Mouse (Mus musculus) forebrain, embryonic 14.5 days (tissue): Measurements from ENCODE around the gene Rasa4. TPM values are rescaled to one million over a fixed set of nuclear protein-coding genes. Genes with fewer than 3 reads are reported as not detected.

Experiments used
- ATAC-seq: fragments of 200-750 bp; cut with Nextera tagmentation; 2 replicates; pipeline ENCODE4 v1.8.0; 2017; ENCODE audit warnings: mild to moderate bottlenecking, moderate library complexity
- DNase-seq: peaks from one replicate; pipeline ENCODE4 v3.0.0-alpha.2; 2015; ENCODE audit warnings: low spot score
- H3K27ac ChIP-seq: fragments of 300-500 bp; sonication (generic); 2 replicates; pipeline ENCODE4 v1.5.1; 2014; ENCODE audit warnings: low read depth, mild to moderate bottlenecking, control low read depth, low read length, moderate library complexity
- H3K27me3 ChIP-seq: fragments of 300-500 bp; sonication (generic); replicated peaks from 2 replicates; pipeline ENCODE4 v1.6.1; 2014; ENCODE audit warnings: low read length, control low read depth, mixed read lengths; ENCODE audit not compliant: control insufficient read depth, insufficient read depth
- H3K36me3 ChIP-seq: fragments of 300-500 bp; sonication (generic); 2 replicates; pipeline ENCODE4 v1.6.1; 2014; ENCODE audit warnings: low read length, control low read depth; ENCODE audit not compliant: control insufficient read depth, insufficient read depth
- H3K4me1 ChIP-seq: fragments of 300-500 bp; sonication (generic); 2 replicates; pipeline ENCODE4 v1.6.1; 2014; ENCODE audit warnings: antibody characterized with exemption, low read length, control low read depth; ENCODE audit not compliant: control insufficient read depth, insufficient read depth
- H3K4me2 ChIP-seq: fragments of 300-500 bp; sonication (generic); 2 replicates; pipeline ENCODE4 v1.6.1; 2014; ENCODE audit warnings: mild to moderate bottlenecking, control low read depth, low read length
- H3K4me3 ChIP-seq: fragments of 300-500 bp; sonication (generic); 2 replicates; pipeline ENCODE4 v1.5.1; 2014; ENCODE audit warnings: low read depth, low read length, control low read depth
- H3K9ac ChIP-seq: fragments of 300-500 bp; sonication (generic); 2 replicates; pipeline ENCODE4 v1.6.1; 2014; ENCODE audit warnings: mild to moderate bottlenecking, low read length, control low read depth, moderate library complexity
- H3K9me3 ChIP-seq: fragments of 300-500 bp; sonication (generic); replicated peaks from 2 replicates; pipeline ENCODE4 v1.6.1; 2016; ENCODE audit warnings: low read length, control low read depth, mixed read lengths; ENCODE audit not compliant: control insufficient read depth
- WGBS: fragments of 180-500 bp; shearing (Covaris S2); extraction: QIAGEN DNeasy Blood & Tissue Kit; methylation state at CpG from one replicate; pipeline ENCODE4 v1.1.7; 2014; 5-methylcytosine and 5-hydroxymethylcytosine counted together
- polyA plus RNA-seq: library from polyadenylated mRNA; unstranded; fragments of >200 nt; fragmentation: Nextera tagmentation; extraction: Ambion mirVana; gene quantifications from 2 replicates; pipeline ENCODE4 v1.2.1, GENCODE M21; 2014

Rasa4 gene
- polyA plus RNA-seq = 4.9 and 6.7 TPM in 2 replicates

- no peaks in the 10 kb centered on the region for H3K27me3 ChIP-seq
- H3K4me1 ChIP-seq = peaks cover 7% of the 10 kb centered on the region; the same call in 1 of the 2 replicates
- peak within 1 kb of the TSS; percentile 89 for H3K4me2 ChIP-seq
- peak; percentile 99 for DNase-seq
- H3K36me3 ChIP-seq = no peaks in the 10 kb centered on the region
- H3K9ac ChIP-seq = peak within 1 kb of the TSS; percentile 55
- ATAC-seq = peak; percentile 99
- WGBS = 0% methylated on average over 27 of the region's 28 CpGs
- H3K9me3 ChIP-seq = no peaks in the 10 kb centered on the region
- H3K4me3 ChIP-seq = peak within 1 kb of the TSS; percentile 50
- no peak within 1 kb of the TSS for H3K27ac ChIP-seq
Measured at GRCm38 (mm10) chr5:136083669-136084107, at the start of gene Rasa4. Gene Rasa4, plus strand, starts transcription at chr5:136083916.

- Histone ChIP-seq H3K9ac (no peak overlapping the region), H3K36me3 (peaks cover 28% of the 10 kb centered on the region), H3K4me2 (no peak overlapping the region), H3K9me3 (no peaks in the 10 kb centered on the region), H3K4me1 (no peaks in the 10 kb centered on the region), H3K4me3 (no peak overlapping the region), H3K27me3 (no peaks in the 10 kb centered on the region), H3K27ac (no peak overlapping the region)
- DNase-seq (no peak), ATAC-seq (no peak)
- 83% methylated on average over 4 of the region's 4 CpGs for WGBS
Measured at GRCm38 (mm10) chr5:136034868-136035267, 48.8 kb upstream of the Rasa4 start.

DNA sequence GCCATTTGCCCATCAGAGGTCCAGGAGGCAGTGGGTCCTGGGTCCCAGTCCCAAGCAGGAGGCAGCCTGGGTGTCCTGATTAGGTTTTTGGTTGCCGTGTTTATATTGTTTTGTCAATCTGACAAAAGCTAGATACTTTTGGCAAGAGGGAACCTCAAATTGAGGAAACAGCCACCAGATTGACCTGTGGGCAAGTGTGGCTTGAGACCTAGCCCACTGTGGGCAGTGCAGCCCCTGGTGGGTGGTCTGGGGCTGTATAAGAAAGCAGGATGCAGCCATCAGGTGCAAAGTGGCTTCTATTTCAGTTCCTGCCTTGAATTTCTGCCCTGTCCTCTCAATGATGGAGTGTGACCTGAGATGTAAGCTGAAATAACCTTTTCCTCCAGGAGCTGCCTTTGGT, 48.4 kb upstream of the Rasa4 start:
- Histone ChIP-seq H3K36me3 (peaks cover 24% of the 10 kb centered on the region), H3K27me3 (no peaks in the 10 kb centered on the region), H3K9ac (no peak overlapping the region), H3K9me3 (no peaks in the 10 kb centered on the region), H3K27ac (no peak overlapping the region), H3K4me1 (no peaks in the 10 kb centered on the region), H3K4me3 (no peak overlapping the region), H3K4me2 (no peak overlapping the region)
- no peak for ATAC-seq
- no peak for DNase-seq
- WGBS = 87% methylated on average over 1 of the region's 1 CpGs

DNA sequence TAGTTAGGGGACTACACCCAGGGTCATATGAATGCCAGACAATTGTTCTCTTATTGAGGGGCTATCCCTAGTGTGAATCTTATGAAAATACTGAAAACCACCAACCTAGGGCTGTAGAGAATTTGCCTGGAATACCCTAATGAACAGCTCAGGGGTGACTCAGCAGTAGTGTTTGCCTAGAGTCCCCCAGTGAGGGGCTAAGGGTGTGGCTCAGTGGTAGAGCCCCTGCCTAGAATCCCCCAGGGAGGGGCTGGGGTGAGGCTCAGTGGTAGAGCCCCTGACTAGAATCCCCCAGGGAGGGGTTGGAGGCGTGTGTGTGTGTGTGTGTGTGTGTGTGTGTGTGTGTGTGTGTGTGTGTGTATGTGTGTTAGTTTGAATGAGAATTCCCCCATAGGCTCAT, 47.0 kb upstream of the Rasa4 start:
- Histone ChIP-seq H3K9me3 (no peaks in the 10 kb centered on the region), H3K4me1 (no peaks in the 10 kb centered on the region), H3K36me3 (peaks cover 11% of the 10 kb centered on the region), H3K27ac (no peak overlapping the region), H3K4me3 (no peak overlapping the region), H3K27me3 (no peaks in the 10 kb centered on the region), H3K9ac (no peak overlapping the region), H3K4me2 (no peak overlapping the region)
- 86% methylated on average over 1 of the region's 1 CpGs for WGBS
- ATAC-seq = no peak
- DNase-seq = no peak

- DNase-seq (no peak), ATAC-seq (no peak)
- H3K4me2 ChIP-seq = no peak within 1 kb of the TSS
- H3K9me3 ChIP-seq = no peaks in the 10 kb centered on the region
- no peaks in the 10 kb centered on the region for H3K4me1 ChIP-seq
- H3K9ac ChIP-seq = no peak within 1 kb of the TSS
- no peaks in the 10 kb centered on the region for H3K36me3 ChIP-seq
- 88% methylated on average over 17 of the region's 17 CpGs for WGBS
- no peak within 1 kb of the TSS for H3K4me3 ChIP-seq
- no peak within 1 kb of the TSS for H3K27ac ChIP-seq
- no peaks in the 10 kb centered on the region for H3K27me3 ChIP-seq
Measured at GRCm38 (mm10) chr5:136038258-136039214, 45.2 kb upstream of the Rasa4 start, which contains the start of gene Upk3b. Gene Upk3b, plus strand, starts transcription at chr5:136038496.

DNA sequence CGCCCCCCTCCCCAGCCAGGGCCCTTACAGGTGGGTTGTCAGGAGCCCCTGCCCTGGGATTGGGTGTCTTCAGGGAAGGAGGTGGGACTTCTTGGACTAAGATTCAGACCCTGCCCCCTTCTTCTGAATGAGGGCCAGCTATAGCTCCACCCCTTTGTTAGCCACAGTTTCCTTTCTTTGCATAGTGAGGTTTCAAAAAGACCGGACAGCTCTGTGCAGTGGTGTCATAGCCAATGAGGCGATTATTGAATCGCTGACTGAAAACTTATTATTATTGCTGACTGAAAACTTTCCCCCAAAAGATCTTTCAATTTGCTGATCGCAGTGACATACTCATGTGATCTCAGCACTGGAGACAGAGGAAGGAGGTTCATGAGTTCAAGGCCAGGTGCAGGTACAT, 43.5 kb upstream of the Rasa4 start:
- ATAC-seq = no peak
- DNase-seq = no peak
- H3K4me2 ChIP-seq = no peak overlapping the region

GRCm38 (mm10) chr5:136041260-136041659, 42.5 kb upstream of the Rasa4 start:
- ATAC-seq = no peak
- WGBS = 34% methylated on average over 2 of the region's 2 CpGs
- Histone ChIP-seq H3K9me3 (no peaks in the 10 kb centered on the region), H3K9ac (no peak overlapping the region), H3K4me2 (no peak overlapping the region), H3K4me3 (no peak overlapping the region), H3K27ac (no peak overlapping the region), H3K36me3 (no peaks in the 10 kb centered on the region), H3K4me1 (no peaks in the 10 kb centered on the region), H3K27me3 (no peaks in the 10 kb centered on the region)
- no peak for DNase-seq

More for the DNA sequence above, 43.5 kb upstream of the Rasa4 start:
- Histone ChIP-seq H3K9me3 (no peaks in the 10 kb centered on the region), H3K4me1 (no peaks in the 10 kb centered on the region), H3K27ac (no peak overlapping the region), H3K4me3 (no peak overlapping the region), H3K36me3 (no peaks in the 10 kb centered on the region), H3K9ac (no peak overlapping the region), H3K27me3 (no peaks in the 10 kb centered on the region)
- 45% methylated on average over 5 of the region's 5 CpGs for WGBS

DNA sequence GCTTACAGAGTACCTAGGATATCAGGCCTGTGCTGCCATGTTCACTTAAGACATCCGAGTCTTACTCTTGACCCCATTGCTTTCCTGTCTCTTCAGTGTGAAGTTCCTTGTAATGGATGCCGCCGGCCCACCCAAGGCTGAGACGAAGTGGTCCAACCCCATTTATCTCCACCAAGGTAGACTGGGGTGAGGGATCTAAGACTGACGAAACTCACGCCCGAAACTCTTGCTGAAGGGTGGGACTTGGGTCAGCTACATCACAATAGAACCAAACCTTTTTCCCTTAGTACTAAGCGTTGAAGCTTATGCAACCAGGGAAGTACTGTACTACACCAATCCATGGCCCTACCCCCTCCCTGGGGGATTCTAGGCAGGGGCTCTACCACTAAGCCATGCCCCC, 42.0 kb upstream of the Rasa4 start:
- Histone ChIP-seq H3K27me3 (no peaks in the 10 kb centered on the region), H3K4me2 (no peak overlapping the region), H3K27ac (no peak overlapping the region), H3K9ac (no peak overlapping the region), H3K4me1 (no peaks in the 10 kb centered on the region), H3K36me3 (no peaks in the 10 kb centered on the region), H3K4me3 (no peak overlapping the region), H3K9me3 (no peaks in the 10 kb centered on the region)
- DNase-seq (no peak), ATAC-seq (no peak)
- WGBS = 92% methylated on average over 8 of the region's 8 CpGs

GRCm38 (mm10) chr5:136044865-136045264, 38.9 kb upstream of the Rasa4 start:
- H3K27ac ChIP-seq = no peak overlapping the region
- no peak for DNase-seq
- H3K36me3 ChIP-seq = no peaks in the 10 kb centered on the region
- no peak overlapping the region for H3K9ac ChIP-seq
- 73% methylated on average over 13 of the region's 13 CpGs for WGBS
- H3K4me2 ChIP-seq = no peak overlapping the region
- no peaks in the 10 kb centered on the region for H3K9me3 ChIP-seq
- no peak for ATAC-seq
- no peaks in the 10 kb centered on the region for H3K27me3 ChIP-seq
- no peaks in the 10 kb centered on the region for H3K4me1 ChIP-seq
- H3K4me3 ChIP-seq = no peak overlapping the region
